Mouse (Mus musculus) thymus, postnatal 25 days (tissue): ENCODE measurements at regions not wholly inside any gene's neighbourhood (a gene's known extent, or its start where the extent isn't known, plus 50 kb on each side); places are given as distances from the start of the nearest gene placed in this dataset.

Source experiments
- DNase-seq: peaks from one replicate; pipeline ENCODE4 v3.0.0; 2022

GRCm38 (mm10) chr11:31784332-31784901, 87.6 kb upstream of the Cpeb4 start:
- DNase-seq = no peak

DNA sequence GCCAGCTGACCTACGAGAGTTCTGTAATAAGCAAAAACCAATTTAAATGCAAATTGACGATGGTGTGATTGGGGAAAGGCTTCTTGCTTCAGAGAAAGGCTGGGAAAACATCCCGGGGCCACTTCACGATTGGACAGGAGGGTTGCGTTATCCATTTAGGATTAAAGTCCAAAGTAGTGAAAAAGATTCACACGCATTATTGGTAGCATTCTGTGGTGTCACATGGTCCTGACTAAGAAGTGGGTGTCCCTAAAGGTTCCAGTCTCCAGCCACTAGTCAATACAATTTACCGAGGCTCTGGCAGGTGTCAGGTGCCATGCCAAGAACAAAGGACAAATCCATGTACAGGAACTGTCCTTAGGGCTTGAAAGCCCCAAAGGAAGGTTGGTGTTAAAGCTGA, 86.9 kb upstream of the Cpeb4 start:
- DNase-seq = no peak

DNA sequence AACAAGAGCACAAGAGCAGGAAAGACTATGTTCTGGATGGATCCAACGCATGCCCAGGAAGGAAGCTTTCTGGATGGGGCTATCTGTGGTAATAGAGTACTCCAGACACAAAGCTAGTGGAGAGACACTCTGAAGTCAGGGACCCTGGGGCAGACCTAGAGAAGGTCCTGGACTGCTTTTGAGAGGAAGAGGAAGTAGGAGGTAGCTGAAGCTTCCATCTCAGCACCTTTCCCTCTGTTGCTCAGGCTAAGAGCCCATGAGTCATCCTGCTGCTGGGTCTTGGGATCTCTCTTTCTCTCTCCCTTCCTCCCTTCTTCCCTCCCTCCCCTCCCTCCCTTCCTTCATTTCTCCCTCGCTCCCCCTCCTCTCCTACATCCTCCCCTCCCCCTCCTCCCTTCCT, 84.6 kb upstream of the Cpeb4 start:
- no peak for DNase-seq

- no peak for DNase-seq
Measured at GRCm38 (mm10) chr11:31787917-31788703, 83.9 kb upstream of the Cpeb4 start.

DNA sequence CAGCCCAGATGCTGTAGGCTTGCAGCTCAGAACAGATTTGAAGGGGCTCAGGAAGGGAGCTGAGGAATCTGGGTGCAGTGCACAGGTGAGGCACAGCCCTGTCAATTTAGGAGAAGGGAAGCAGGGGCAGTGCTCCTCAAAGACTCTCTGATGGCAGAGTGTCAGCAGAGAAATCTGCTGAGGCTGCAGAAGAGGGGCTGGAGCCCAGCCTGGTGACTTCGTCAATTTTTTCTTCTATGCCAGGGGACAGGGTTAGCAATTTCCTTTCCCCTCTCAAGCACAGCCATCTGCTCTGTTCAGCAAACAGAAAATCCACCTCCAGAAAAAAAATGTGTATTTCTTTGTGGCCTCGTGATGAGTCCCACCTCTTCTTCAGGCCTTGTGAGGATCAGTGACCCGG, 82.0 kb upstream of the Cpeb4 start:
- no peak for DNase-seq

DNA sequence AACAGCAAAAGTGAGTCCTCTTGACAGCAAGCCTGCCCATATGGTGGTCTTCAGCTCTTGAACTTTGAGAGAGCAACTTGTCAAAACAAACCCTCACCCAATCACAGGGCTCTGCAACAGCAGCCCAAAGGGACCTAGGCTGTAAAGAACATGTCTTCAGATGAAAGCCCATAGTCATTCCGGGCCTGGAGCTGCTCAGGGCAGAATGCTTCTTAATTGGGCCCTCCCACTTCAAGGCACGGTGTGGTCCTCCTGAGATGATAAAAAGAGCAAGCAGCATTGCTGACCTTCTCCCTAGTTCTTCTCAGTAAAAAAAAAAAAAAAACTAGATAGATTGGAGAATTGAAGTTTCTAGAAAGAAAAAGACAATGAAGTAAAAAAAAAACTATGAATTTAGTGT, 80.7 kb upstream of the Cpeb4 start:
- no peak for DNase-seq

GRCm38 (mm10) chr11:31795084-31795483, 76.9 kb upstream of the Cpeb4 start:
- no peak for DNase-seq

DNA sequence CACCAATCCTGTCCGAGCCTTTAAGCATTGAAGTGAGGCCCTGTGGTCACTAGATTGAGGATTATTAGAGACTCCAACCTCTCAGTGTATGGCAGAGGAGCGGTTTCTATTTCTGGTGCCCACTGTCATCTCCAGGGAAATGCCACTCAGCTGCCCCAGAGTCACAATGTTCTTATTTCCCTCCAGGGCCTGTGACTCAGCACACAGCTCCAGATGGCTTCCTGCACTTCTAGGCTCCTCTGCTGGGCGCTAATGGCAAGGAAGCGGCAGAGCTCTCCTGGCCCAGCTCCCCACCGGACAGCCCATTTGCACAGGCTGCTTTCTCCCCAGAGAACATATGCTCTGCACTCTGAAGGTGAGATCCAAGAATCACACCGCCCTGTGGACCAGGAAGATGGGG, 75.8 kb upstream of the Cpeb4 start:
- no peak for DNase-seq

DNA sequence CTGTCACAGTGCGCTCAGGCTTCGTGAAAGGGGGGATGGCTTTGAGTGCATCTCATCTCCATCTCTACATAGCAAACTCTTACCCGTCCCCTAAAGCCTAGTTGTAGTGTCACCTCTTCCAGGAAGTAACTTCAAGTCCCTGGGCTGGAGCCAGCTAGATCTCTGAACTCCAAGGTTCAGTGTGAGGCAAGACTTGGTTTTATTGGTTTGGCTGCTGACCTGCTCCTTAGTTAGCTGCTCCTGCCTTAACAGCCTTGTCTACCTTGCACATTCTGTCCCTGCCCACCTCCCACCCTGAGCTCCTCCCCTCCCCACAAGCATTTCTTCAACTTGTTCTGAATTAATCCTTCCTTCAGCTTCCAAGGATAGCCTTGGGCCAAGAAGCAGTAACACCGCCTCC, 70.4 kb upstream of the Cpeb4 start:
- no peak for DNase-seq

DNA sequence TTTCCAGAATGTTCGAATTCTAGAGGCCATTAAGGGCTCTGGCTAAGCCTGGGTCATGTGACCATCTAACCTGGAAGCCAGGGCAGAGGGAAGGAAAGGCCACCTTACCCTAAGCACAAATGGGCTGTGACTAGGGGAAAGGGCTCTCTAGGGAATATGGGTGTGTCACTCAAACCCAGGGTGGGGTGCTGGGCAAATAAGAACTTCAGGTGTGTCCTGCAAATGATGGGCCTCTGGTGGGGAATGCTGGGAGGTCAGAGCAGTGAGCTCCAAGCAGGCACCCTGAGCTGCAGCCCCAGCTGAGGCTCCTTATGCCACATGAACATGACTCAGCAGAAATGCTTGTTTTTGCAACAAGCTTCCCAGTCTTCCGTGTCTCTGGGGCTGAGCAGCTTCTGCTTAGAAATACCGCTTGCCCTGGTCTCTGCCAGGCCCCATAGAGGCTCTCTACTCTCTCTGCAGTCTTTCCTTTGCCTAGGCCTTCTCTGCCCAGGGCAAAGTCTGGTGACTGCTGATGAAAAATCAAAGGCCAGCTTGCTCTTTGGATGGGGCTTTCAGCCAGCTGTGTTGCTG, 68.6 kb upstream of the Cpeb4 start:
- no peak for DNase-seq

DNA sequence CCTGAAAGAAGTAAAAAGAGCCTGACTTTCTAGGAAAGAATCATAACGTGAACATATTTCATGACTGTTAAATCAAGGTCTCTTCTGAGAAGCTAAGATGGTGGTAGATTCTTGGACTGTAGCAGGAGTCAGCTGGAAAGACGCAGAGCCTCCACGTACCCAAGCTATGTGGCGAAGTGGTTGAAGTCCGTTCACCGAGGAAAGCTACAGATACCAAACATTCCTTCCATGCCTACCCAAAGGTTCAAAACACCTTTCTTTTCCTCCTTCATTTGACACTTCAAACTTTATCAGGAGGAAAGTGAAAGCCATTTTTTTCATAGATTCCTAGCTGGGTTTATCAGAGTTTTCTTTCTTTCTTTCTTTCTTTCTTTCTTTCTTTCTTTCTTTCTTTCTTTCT, 67.5 kb upstream of the Cpeb4 start:
- DNase-seq = no peak

DNA sequence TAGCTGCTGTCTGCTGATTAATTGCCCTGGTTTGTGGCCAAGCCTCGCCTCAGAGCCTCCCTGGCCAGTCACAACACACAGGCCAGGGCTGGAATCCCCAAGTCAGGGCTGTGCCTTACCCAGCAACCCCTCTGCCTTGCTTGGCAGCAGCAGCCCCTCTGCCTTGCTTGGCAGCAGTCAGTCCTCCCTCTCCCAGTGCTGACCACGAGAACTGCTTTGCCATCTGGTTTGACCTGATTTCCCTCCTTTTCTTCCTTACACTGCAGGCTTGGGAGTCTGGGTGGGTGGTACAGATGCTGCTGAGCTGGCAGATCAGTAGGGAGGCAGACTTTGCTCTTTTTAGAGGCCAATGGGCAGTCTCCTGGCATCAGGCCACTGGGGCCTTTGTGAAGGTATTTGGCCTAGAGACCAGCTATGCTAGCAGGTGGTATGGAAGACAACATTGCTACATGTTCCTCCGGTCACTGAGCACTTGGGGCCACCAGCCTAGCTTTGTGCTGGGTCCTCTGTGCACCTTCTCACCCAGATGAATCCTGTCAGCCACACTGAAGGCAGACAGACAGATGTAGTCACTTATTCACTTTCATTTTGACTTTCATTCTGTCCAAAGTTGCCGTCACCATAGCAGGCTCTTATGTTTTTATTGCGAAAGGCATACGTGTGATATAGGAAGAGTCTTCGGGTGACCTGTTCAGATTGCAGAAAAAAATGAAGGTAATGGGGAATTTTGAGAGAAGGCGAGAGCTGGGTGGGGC, 64.4 kb upstream of the Cpeb4 start:
- DNase-seq = no peak

DNA sequence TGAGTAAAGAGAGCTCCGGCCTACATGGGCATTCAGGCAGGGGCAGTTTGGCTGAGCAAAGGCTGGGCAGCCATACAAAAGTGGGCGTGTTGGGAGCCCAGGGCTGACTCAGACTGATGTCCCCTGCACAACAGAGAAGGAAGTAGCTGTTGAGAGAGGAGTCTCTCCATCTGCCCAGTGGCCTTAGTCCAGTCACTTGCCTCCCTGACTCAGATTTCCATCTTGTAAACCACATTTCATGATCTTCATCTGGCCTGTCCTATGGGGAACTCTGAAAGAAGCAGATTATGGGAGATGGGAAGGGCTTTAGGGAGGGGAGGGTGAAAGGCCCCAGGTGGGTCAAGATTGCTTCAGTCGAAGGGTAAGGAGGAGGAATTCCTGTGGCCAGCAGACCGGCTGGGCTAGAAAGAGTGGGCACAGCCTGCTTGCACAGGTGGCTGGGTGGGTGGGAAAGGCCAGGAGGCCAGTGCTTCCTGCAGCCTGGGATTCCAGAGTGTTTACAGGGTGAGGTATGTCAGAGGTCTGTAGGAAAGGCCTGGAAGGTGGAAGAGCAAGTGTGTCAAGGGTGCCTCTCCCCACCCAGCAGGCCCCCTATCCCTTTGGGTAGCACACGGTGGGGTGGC, 63.7 kb upstream of the Cpeb4 start:
- no peak for DNase-seq

DNA sequence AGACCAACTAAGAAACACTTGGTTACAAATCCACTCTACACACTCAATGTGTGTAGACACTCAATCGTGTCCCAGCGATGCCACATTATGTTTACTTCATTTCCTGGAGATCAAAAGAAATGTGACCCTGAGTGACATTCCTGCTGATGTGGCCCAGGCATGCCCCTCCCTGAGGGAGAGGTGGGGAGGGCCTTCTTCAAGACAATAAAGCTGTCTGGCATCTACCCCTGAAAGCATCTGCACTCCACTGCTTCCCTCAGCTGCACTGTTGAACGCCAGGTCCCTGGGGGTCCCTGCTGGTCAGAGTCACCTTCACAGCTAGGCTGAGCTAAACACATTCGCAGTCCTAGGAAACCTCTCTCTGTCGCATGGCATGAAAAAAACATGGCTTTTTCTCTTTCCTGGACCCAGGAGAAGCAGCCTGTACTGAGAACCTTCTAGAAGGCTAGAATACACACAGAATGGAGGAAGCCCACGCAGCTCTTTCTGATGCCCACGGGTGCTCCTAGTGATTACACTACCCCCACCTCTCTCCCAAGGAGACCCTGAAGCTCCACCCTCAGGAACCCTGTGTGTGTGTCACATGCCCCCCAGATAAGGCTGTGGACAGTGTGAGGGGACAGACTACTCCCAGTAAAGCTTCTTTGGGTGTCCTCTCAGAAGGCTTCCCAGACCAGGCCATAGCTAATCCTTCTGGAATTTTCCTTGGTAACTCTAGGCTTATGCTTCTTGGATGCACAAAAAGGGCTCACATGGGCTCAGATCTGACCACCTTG, 61.8 kb upstream of the Cpeb4 start:
- DNase-seq = no peak

DNA sequence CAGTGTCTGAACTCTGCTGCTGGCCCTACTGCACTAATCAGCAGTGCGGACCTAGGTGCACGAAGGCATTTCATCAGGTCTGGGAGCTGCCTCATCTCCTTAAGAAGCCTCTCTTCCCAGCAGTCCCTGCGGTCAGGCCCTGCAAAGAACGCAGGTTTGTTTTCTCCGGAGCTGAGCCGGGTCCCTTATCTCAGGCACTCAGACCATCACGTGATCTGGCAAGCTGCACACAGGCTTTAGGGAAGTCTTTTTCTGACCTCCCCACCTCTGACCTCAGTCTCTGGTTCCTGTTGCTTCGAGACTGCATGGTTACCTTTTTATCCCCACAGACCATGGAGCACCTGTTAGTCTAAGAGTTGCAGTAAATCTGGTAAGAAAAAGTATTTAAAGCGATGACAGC, 59.8 kb upstream of the Cpeb4 start:
- DNase-seq = no peak

DNA sequence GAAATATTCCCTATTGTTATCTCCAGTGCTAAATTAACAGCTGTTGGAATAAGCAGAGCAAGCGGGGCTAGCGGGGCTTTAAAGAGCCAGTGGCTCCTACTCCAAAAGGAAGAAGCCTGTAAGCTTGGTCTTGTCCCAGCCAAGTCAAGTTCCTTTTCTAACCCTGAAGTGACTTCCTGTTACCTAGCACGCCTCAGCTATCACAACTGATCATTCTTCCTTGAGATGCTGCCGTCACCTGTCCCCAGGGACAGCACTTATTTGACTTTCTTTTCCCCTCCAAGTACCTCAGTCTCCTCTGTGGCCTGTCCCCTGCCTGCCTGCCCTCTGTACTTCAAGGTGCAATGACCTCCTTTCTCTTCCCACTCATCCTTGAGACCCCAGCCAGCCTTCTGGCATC, 57.4 kb upstream of the Cpeb4 start:
- no peak for DNase-seq

GRCm38 (mm10) chr11:31815855-31816488, 56.0 kb upstream of the Cpeb4 start:
- no peak for DNase-seq

GRCm38 (mm10) chr11:31818032-31818431, 54.0 kb upstream of the Cpeb4 start:
- no peak for DNase-seq

GRCm38 (mm10) chr11:31819964-31820363, 52.0 kb upstream of the Cpeb4 start:
- no peak for DNase-seq

DNA sequence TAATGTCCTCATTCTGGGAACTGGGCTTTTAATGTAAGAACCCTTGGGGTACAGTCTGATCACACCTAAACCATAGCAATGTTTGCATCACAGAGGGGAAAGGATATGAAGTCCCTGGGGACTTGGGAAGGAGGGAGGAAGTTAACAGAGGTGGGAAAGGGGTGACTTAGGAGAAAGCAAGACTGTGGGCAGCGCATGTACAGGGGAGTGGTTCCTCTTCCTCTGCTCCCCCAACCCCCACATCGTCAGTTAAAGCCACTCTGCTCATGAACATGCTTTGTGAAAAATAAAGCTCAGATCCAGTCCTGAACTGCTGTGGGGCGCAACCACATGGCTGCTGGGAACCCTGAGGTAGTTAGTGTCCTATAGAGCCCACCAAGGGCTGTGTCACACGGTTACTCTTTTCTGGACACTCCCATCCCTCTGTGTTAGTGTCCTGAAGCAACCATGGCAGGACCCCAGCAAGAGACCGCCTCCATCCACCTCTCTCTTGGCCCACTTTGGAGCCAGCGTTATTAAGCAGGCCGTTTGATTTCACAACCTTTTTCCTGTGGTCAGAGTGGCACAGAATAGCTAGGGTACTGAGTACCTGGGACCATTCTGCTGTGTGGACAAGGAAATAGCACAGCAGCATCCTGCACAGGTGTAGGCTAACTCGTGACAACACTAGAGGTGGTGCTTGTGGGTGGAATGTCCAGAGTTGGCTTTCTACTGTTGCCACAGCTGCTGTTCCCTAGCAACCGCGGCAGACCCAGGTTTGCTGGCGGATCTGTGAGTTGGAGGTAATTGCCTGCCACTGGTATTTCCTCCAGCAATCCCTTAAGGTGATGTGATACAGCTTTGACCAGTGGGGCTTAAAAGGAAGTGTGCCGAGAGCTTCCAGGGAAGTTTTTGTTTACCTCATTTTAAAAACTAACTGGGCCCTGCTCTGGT, 50.3 kb upstream of the Cpeb4 start:
- DNase-seq = no peak
